ENCODE assay signal across 8 mouse cellular contexts in the genomic region with DNA sequence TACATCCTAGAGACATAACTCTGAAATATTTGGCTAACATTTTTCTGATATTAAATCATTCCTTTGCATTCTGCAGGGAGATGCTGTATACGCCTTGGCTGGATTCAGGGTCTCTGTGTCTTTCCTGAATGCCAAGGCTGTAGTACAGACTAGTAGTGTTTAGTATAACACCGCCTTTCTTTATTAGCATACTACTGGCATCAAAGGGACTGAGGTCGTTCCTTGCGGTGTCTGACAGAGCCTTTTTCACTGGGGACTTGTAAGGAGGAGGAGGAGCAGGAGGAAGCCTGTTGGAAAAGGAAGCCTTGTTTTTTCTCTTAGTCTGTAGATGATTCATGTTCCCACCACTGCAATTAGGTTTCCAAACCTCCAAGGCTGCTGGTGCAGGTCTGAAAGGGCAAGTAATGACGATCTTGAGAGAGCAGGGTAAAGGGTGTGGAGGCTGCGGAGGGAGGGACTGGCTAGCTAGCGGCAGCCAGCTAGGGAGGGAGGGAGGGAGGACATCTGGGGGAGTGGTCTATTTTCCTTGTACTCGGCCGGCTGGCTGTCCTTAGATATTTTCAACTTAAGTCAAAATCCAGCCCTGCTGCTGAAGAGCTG.
DNase-seq lines count a peak whose midpoint lies in the region; ATAC-seq and TF ChIP-seq lines count a peak whose summit lies in the region.

No protein-coding gene starts in this region.

- H3K4me1 ChIP-seq in hindbrain, embryonic 10.5 days (replicated peaks): peaks cover 32% of the 10 kb centered on the region
- peaks cover 32% of the 10 kb centered on the region for H3K4me1 ChIP-seq in stomach, embryonic 16.5 days (ENCODE audit: control insufficient read depth, insufficient read depth, low read length)

- TF ChIP-seq CTCF in C2C12 (IDR thresholded peaks at IDR 0.05; ENCODE audit: control insufficient read depth, insufficient read depth, insufficient read length): no peak

- peaks cover 8% of the 10 kb centered on the region for H3K79me3 ChIP-seq in C2C12 (ENCODE audit: low read depth)

- DNase-seq in adrenal gland, postnatal 14 days: peak; percentile 84
- DNase-seq in forelimb bud, embryonic 11.5 days (ENCODE audit: low read depth, low spot score): peak; percentile 56
- peak; percentile 63 for DNase-seq in hindbrain, embryonic 10.5 days (ENCODE audit: low spot score)
- peak; percentile 23 to 60 for DNase-seq in left cerebral cortex, postnatal 10 days (ENCODE audit: extremely low spot score in 1 of 2, low spot score in 2 of 2)

- H3K36me3 ChIP-seq in C2C12 (ENCODE audit: control insufficient read depth, insufficient read depth): no peaks in the 10 kb centered on the region
- no peaks in the 10 kb centered on the region for H3K36me3 ChIP-seq in hindbrain, embryonic 10.5 days
- H3K36me3 ChIP-seq in macrophage (ENCODE audit: inconsistent target): no peaks in the 10 kb centered on the region
- H3K36me3 ChIP-seq in stomach, embryonic 16.5 days (ENCODE audit: control insufficient read depth, insufficient read depth, low read length): no peaks in the 10 kb centered on the region

- intact Hi-C loops in left cerebral cortex, postnatal 10 days (cut with DNase I): loop anchor here (5.0 kb wide), 1 partner anchor 65 kb away; no protein-coding TSS in a partner anchor

- no peaks in the 10 kb centered on the region for H3K27me3 ChIP-seq in C2C12 (ENCODE audit: control insufficient read depth, insufficient read depth, insufficient read length)
- H3K27me3 ChIP-seq in hindbrain, embryonic 10.5 days (ENCODE audit: insufficient read depth, poor library complexity, severe bottlenecking): no peaks in the 10 kb centered on the region
- H3K27me3 ChIP-seq in stomach, embryonic 16.5 days (ENCODE audit: control insufficient read depth, insufficient read depth, low read length): no peaks in the 10 kb centered on the region

- peak overlapping the region; percentile 79; the same call in 1 of the 2 replicates for H3K27ac ChIP-seq in hindbrain, embryonic 10.5 days
- H3K27ac ChIP-seq in macrophage: 0 out of 2 replicates have a peak overlapping the region, but pooled peaks have one; percentile 7
- H3K27ac ChIP-seq in stomach, embryonic 16.5 days (ENCODE audit: low read length): peak overlapping the region; percentile 94

- peak overlapping the region; percentile 64 for H3K9ac ChIP-seq in stomach, embryonic 16.5 days (ENCODE audit: low read length)

- WGBS in hindbrain, embryonic 10.5 days: 4% methylated on average over 9 of the region's 9 CpGs
- WGBS in macrophage (ENCODE audit: missing documents): 51% methylated on average over 8 of the region's 9 CpGs
- WGBS in stomach, embryonic 16.5 days: 4% methylated on average over 9 of the region's 9 CpGs

- H3ac ChIP-seq in C2C12 (ENCODE audit: control insufficient read depth, insufficient read length, low read depth): no peak overlapping the region

- ATAC-seq in stomach, embryonic 16.5 days (ENCODE audit: insufficient read depth, low FRiP score): peak; percentile 89
- ATAC-seq in erythroid progenitor cell, adult 5-6 weeks (replicated peaks; ENCODE audit: low FRiP score, poor library complexity, severe bottlenecking): no peak

- no peak overlapping the region for H3K4me3 ChIP-seq in C2C12 (ENCODE audit: insufficient read depth, poor library complexity, severe bottlenecking)
- peak overlapping the region; percentile 42 for H3K4me3 ChIP-seq in hindbrain, embryonic 10.5 days
- H3K4me3 ChIP-seq in macrophage (ENCODE audit: inconsistent target): no peak overlapping the region
- H3K4me3 ChIP-seq in stomach, embryonic 16.5 days (replicated peaks; ENCODE audit: low read length): peak overlapping the region; percentile 17

- H3K9me3 ChIP-seq in hindbrain, embryonic 10.5 days: no peaks in the 10 kb centered on the region
- H3K9me3 ChIP-seq in stomach, embryonic 16.5 days (replicated peaks; ENCODE audit: control insufficient read depth, low read length): no peaks in the 10 kb centered on the region

- peak overlapping the region; percentile 58 for H3K4me2 ChIP-seq in stomach, embryonic 16.5 days (ENCODE audit: low read depth, low read length)

- peaks cover 43% of the 10 kb centered on the region for H3K79me2 ChIP-seq in C2C12 (ENCODE audit: control insufficient read depth, insufficient read depth)
- no peaks in the 10 kb centered on the region for H3K79me2 ChIP-seq in macrophage (ENCODE audit: inconsistent target)

TF ChIP-seq in C2C12, 6 proteins besides CTCF, POLR2A, EP300 and RAD21:
- no peak for TF ChIP-seq MAX (IDR thresholded peaks at IDR 0.05)
- no peak for TF ChIP-seq FOSL1 (IDR thresholded peaks at IDR 0.05; ENCODE audit: insufficient read depth, low read length, poor library complexity, severe bottlenecking)
- TF ChIP-seq MYOG (IDR thresholded peaks at IDR 0.05; ENCODE audit: control insufficient read depth, extremely low read depth, insufficient read length): no peak
- peak; percentile 17 for TF ChIP-seq CEBPB (IDR thresholded peaks at IDR 0.05; ENCODE audit: low read depth)
- TF ChIP-seq MYOD1 (IDR thresholded peaks at IDR 0.05; ENCODE audit: control insufficient read depth, insufficient read length, low read depth): no peak
- TF ChIP-seq USF1 (IDR thresholded peaks at IDR 0.05; ENCODE audit: low read depth): no peak
TF ChIP-seq in C2C12: peak in this region for 1.

Comparison
In these comparisons a context has a peak if more than half of its experiments do, and no peak if none do; other contexts are left out.
1. H3K4me3 ChIP-seq: peak in hindbrain, embryonic 10.5 days (single experiment) and stomach, embryonic 16.5 days (single experiment); none in C2C12 (single experiment) and macrophage (single experiment).
2. H3K27ac ChIP-seq: peak in every context shown above with its lines; median percentile 94 in stomach, embryonic 16.5 days; 79 in hindbrain, embryonic 10.5 days; 7 in macrophage.
3. Peak in every context shown above with its lines, with median percentiles within 50 percentile points of each other: DNase-seq.